Mouse (Mus musculus): ENCODE data around the gene Npy1r. TPM values are rescaled to one million over a fixed set of nuclear protein-coding genes. Genes with fewer than 3 reads are reported as not detected.

Npy1r gene
- polyA plus RNA-seq, 1 experiment from 2014 or later = 1.1 TPM

DNA sequence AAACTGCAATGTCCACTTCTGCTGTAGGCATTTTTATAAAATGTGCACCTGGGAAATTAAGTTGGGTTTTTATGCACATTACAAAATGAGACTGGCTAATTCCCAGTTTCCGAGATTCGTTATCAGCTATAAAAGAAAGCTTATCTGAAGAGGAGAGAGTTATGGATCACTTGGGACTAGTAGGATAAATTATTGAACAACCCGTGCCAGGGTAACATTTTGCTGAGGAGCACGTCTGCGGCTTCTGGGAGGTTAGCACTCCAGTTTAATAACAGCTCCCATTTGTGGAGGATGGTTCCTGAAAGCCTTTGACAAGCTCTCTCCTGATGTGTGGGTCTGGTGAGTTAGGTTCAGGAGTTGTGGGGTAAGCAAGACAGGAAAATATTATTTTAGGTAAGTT, 6.6 kb upstream of the Npy1r start:
- WGBS = 78% methylated on average over 5 of the region's 5 CpGs
- no peaks in the 10 kb centered on the region for H3K36me3 ChIP-seq (ENCODE audit: control insufficient read depth, insufficient read depth, low read length)
- no peaks in the 10 kb centered on the region for H3K4me1 ChIP-seq (replicated peaks; ENCODE audit: control insufficient read depth, insufficient read depth)
- TF ChIP-seq EP300 (optimal IDR thresholded peaks at IDR 0.05) (no peak), CTCF (IDR thresholded peaks at IDR 0.05; ENCODE audit: low read depth) (no peak)
- H3K4me3 ChIP-seq (ENCODE audit: low read depth, low read length) = no peak overlapping the region
- H3K27me3 ChIP-seq (ENCODE audit: control insufficient read depth, insufficient read depth, low read length) = no peaks in the 10 kb centered on the region
- no peaks in the 10 kb centered on the region for H3K9me3 ChIP-seq (ENCODE audit: control insufficient read depth, low read length)
- no peak for DNase-seq (ENCODE audit: low spot score)
- H3K27ac ChIP-seq (replicated peaks) = no peak overlapping the region
- no peak overlapping the region for H3K9ac ChIP-seq (ENCODE audit: low read length)
- H3K4me2 ChIP-seq (replicated peaks; ENCODE audit: low read depth) = no peak overlapping the region
- ATAC-seq (ENCODE audit: low FRiP score, low TSS enrichment) = no peak

DNA sequence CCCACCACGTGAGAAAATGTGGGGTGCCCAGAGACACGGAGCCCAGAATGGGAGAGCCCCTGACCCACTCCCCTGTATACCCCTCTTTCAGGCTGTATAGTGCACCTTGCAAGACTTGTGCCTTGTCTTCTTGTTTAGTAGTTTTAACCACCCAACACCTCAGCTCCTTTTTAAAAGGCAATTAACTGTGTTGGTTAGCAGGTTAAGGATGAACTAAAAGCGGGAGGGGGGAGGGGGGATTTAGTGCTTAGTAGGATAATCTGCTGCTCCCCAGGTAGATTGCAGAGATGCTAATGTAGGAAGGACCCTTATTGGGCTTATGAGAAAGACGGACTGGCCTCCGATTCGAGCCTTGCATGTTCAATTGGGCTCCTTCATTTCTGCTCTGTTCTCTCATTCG, 1.0 kb downstream of the Npy1r start:
- H3K4me3 ChIP-seq (ENCODE audit: low read depth, low read length) = peak overlapping the region; percentile 32; the same call in 1 of the 2 replicates
- no peak for DNase-seq (ENCODE audit: low spot score)
- H3K36me3 ChIP-seq (ENCODE audit: control insufficient read depth, insufficient read depth, low read length) = no peaks in the 10 kb centered on the region
- H3K27me3 ChIP-seq (ENCODE audit: control insufficient read depth, insufficient read depth, low read length) = no peaks in the 10 kb centered on the region
- H3K9me3 ChIP-seq (ENCODE audit: control insufficient read depth, low read length) = no peaks in the 10 kb centered on the region
- WGBS = 7% methylated on average over 7 of the region's 7 CpGs
- H3K4me2 ChIP-seq (replicated peaks; ENCODE audit: low read depth) = peak overlapping the region; percentile 53
- no peaks in the 10 kb centered on the region for H3K4me1 ChIP-seq (replicated peaks; ENCODE audit: control insufficient read depth, insufficient read depth)
- H3K27ac ChIP-seq (replicated peaks) = no peak overlapping the region
- ATAC-seq (ENCODE audit: low FRiP score, low TSS enrichment) = no peak
- no peak overlapping the region for H3K9ac ChIP-seq (ENCODE audit: low read length)
- TF ChIP-seq CTCF (IDR thresholded peaks at IDR 0.05; ENCODE audit: low read depth) (no peak), EP300 (optimal IDR thresholded peaks at IDR 0.05) (no peak)

DNA sequence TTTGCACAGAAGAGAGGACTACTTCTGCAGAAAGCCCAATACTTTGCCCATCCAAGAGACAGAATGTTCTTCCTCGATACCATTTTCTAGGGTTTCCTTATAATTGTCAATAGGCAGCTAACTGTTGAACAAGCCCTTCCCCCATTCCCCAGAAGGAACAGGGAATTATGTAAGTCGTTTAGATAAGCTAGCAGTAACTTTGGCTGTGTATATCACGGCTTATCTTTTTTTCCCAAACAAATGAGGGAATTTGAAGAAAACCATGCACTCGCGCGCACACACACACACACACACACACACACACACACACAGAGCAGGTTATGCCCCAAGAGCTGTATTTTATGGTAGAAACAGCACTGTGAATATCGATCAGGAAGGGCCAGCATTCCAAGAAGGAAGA, 1.8 kb downstream of the Npy1r start:
- Histone ChIP-seq H3K4me3 (ENCODE audit: low read depth, low read length) (no peak overlapping the region), H3K4me1 (replicated peaks; ENCODE audit: control insufficient read depth, insufficient read depth) (no peaks in the 10 kb centered on the region), H3K4me2 (replicated peaks; ENCODE audit: low read depth) (peak overlapping the region; percentile 53), H3K36me3 (ENCODE audit: control insufficient read depth, insufficient read depth, low read length) (no peaks in the 10 kb centered on the region), H3K27me3 (ENCODE audit: control insufficient read depth, insufficient read depth, low read length) (no peaks in the 10 kb centered on the region), H3K27ac (replicated peaks) (no peak overlapping the region), H3K9ac (ENCODE audit: low read length) (no peak overlapping the region), H3K9me3 (ENCODE audit: control insufficient read depth, low read length) (no peaks in the 10 kb centered on the region)
- TF ChIP-seq EP300 (optimal IDR thresholded peaks at IDR 0.05) = no peak
- TF ChIP-seq CTCF (IDR thresholded peaks at IDR 0.05; ENCODE audit: low read depth) = no peak
- DNase-seq (ENCODE audit: low spot score) (no peak), ATAC-seq (ENCODE audit: low FRiP score, low TSS enrichment) (no peak)
- 38% methylated on average over 7 of the region's 7 CpGs for WGBS

DNA sequence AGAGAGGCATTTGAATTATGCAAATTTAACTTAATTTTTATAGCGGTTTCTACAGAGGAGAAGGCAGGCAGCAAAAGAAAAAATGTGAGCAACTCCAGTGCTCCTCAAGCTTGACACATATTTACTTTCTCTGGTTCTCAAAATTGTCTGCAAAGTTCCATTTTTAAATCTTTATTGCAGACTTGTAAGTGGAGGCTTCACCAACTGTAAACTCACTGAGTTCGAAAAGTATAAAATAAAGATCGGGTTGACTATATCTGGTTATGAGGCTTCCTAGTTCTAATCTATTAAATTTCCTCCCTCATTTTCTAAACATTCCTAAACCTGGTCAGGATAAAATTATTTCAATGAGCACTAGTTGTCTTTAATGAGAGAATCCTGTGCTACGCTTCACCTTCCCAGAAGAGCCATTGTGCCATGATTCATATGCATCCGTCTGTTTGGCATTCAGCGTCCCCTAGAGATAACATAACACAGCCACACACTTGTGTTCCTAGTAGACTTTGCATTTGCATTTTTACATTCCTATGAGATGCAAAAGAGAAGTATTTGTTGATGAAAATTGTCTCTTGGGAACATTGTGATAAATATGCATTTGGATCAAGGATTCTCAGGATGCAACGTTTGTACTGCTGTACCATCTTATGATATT, 17.5 kb downstream of the Npy1r start:
- Histone ChIP-seq H3K9ac (ENCODE audit: low read length) (no peak overlapping the region), H3K36me3 (ENCODE audit: control insufficient read depth, insufficient read depth, low read length) (no peaks in the 10 kb centered on the region), H3K4me3 (ENCODE audit: low read depth, low read length) (no peak overlapping the region), H3K9me3 (ENCODE audit: control insufficient read depth, low read length) (no peaks in the 10 kb centered on the region), H3K27ac (replicated peaks) (no peak overlapping the region), H3K4me2 (replicated peaks; ENCODE audit: low read depth) (no peak overlapping the region), H3K27me3 (ENCODE audit: control insufficient read depth, insufficient read depth, low read length) (no peaks in the 10 kb centered on the region), H3K4me1 (replicated peaks; ENCODE audit: control insufficient read depth, insufficient read depth) (no peaks in the 10 kb centered on the region)
- 86% methylated on average over 7 of the region's 7 CpGs for WGBS
- DNase-seq (ENCODE audit: low spot score) (no peak), ATAC-seq (ENCODE audit: low FRiP score, low TSS enrichment) (no peak)
- TF ChIP-seq EP300 (optimal IDR thresholded peaks at IDR 0.05) (no peak), CTCF (IDR thresholded peaks at IDR 0.05; ENCODE audit: low read depth) (no peak)

GRCm38 (mm10) chr8:66722835-66723234, 25.8 kb downstream of the Npy1r start:
- no peaks in the 10 kb centered on the region for H3K4me1 ChIP-seq (replicated peaks; ENCODE audit: control insufficient read depth, insufficient read depth)
- H3K4me3 ChIP-seq (ENCODE audit: low read depth, low read length) = no peak overlapping the region
- no peaks in the 10 kb centered on the region for H3K36me3 ChIP-seq (ENCODE audit: control insufficient read depth, insufficient read depth, low read length)
- TF ChIP-seq EP300 (optimal IDR thresholded peaks at IDR 0.05) (no peak), CTCF (IDR thresholded peaks at IDR 0.05; ENCODE audit: low read depth) (no peak)
- no peak overlapping the region for H3K4me2 ChIP-seq (replicated peaks; ENCODE audit: low read depth)
- ATAC-seq (ENCODE audit: low FRiP score, low TSS enrichment) = no peak
- no peaks in the 10 kb centered on the region for H3K9me3 ChIP-seq (ENCODE audit: control insufficient read depth, low read length)
- H3K9ac ChIP-seq (ENCODE audit: low read length) = no peak overlapping the region
- H3K27ac ChIP-seq (replicated peaks) = no peak overlapping the region
- DNase-seq (ENCODE audit: low spot score) = no peak
- WGBS = 80% methylated on average over 2 of the region's 2 CpGs
- H3K27me3 ChIP-seq (ENCODE audit: control insufficient read depth, insufficient read depth, low read length) = no peaks in the 10 kb centered on the region

DNA sequence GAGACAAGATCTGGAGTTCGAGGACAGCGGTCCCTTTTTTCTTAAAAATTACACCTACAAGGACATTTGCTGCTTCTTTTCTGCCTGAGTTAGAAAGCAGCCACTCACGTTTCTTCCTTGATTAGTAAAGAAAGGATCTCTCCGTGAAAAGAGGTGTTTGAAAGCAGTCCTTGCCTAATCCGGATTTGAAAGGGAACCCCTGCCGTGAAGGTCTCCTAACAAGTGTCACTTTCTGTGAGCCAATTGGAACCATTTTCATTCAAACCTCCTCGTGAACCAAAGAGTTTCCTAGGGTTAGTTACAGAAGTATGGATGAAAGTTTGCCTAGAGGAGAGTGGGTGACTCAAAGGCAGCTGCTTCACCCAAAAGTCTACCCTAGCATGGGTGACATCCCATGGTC, 32.5 kb downstream of the Npy1r start:
- no peaks in the 10 kb centered on the region for H3K27me3 ChIP-seq (ENCODE audit: control insufficient read depth, insufficient read depth, low read length)
- ATAC-seq (ENCODE audit: low FRiP score, low TSS enrichment) = no peak
- WGBS = 46% methylated on average over 7 of the region's 7 CpGs
- H3K27ac ChIP-seq (replicated peaks) = no peak overlapping the region
- H3K4me1 ChIP-seq (replicated peaks; ENCODE audit: control insufficient read depth, insufficient read depth) = no peaks in the 10 kb centered on the region
- TF ChIP-seq EP300 (optimal IDR thresholded peaks at IDR 0.05) = no peak
- TF ChIP-seq CTCF (IDR thresholded peaks at IDR 0.05; ENCODE audit: low read depth) = no peak
- no peaks in the 10 kb centered on the region for H3K36me3 ChIP-seq (ENCODE audit: control insufficient read depth, insufficient read depth, low read length)
- no peak overlapping the region for H3K9ac ChIP-seq (ENCODE audit: low read length)
- H3K4me2 ChIP-seq (replicated peaks; ENCODE audit: low read depth) = no peak overlapping the region
- no peaks in the 10 kb centered on the region for H3K9me3 ChIP-seq (ENCODE audit: control insufficient read depth, low read length)
- H3K4me3 ChIP-seq (ENCODE audit: low read depth, low read length) = no peak overlapping the region
- no peak for DNase-seq (ENCODE audit: low spot score)
